Mouse (Mus musculus) ES-CJ7 (cell line): Measurements from ENCODE around the gene Samd4b.

Experiments
- DNase-seq: peaks from one replicate; pipeline ENCODE4 v3.0.0; 2011; ENCODE audit warnings: low read depth, low spot score

Gene Samd4b

GRCm38 (mm10) chr7:28358431-28358830 lies 239.5 kb downstream of the Samd4b start:
- no peak for DNase-seq

GRCm38 (mm10) chr7:28357984-28358383 lies 240.0 kb downstream of the Samd4b start:
- no peak for DNase-seq

- DNase-seq = peak; percentile 55
Observed at GRCm38 (mm10) chr7:28356981-28357380, 241.0 kb downstream of the Samd4b start.

DNA sequence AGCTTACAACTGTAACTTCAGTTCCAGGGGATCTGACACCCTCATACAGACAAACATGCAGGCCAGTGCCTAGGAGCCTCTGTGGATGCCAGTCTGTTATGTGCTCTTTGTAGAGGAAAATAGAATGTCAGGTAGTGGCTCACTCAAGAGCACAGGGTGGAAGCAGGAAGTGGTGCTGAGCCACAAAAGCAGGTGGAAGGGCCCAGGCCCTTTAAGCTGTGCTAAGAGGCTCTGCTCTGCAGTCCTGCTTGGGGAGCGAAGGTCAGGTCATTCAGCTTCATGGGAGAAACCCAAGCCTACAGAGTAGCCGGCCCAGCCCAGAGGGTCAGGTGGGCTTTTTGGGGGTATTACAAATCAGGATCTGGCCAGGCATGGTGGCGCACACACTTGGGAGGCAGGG lies 242.7 kb downstream of the Samd4b start:
- DNase-seq = no peak

DNA sequence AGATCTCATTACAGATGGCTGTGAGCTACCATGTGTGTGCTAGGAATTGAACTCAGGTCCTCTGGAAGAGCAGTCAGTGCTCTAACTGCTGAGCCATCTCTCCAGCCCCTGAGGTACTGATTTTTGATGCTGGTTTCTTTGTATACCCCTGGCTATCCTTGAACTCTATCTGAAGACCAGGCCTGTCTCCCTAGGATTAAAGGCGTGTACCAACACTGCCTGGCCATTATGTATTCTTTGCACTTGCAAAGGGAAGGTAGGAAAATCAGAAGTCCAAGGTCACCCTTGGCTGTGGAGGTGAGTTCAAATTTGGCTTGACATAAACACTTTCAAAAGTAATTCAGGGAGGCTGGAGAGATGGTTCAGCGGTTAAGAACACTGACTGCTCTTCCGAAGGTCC lies 243.3 kb downstream of the Samd4b start:
- peak; percentile 51 for DNase-seq

- DNase-seq = peak; percentile 45
Observed at GRCm38 (mm10) chr7:28354113-28354581, 243.8 kb downstream of the Samd4b start.

- DNase-seq = no peak
Observed at GRCm38 (mm10) chr7:28353267-28353666, 244.7 kb downstream of the Samd4b start.

DNA sequence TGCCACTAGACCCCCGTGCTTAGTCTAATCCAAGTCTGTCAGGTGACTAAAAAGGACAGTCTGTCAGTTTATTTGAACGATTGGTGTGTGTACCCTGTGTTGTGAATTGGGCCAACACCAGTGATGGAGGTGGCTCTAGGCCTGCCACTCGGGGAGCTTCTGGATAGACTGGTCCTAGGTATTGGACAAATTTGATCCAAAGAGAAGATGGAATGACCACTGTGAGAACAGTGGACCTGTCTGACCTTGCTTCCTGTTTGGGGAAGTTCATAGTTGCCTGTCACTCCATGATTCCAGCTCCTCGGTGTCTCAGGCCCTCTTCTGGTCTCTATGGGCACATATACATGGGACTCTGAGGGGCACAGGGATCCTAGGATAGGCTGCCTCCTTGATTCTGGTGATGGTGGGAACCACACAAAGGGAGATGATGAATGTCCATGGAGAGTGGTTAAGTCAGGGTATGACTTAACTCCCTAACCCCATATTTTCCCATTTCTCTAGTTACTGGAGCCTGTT lies 246.2 kb downstream of the Samd4b start:
- peak; percentile 60 for DNase-seq

DNA sequence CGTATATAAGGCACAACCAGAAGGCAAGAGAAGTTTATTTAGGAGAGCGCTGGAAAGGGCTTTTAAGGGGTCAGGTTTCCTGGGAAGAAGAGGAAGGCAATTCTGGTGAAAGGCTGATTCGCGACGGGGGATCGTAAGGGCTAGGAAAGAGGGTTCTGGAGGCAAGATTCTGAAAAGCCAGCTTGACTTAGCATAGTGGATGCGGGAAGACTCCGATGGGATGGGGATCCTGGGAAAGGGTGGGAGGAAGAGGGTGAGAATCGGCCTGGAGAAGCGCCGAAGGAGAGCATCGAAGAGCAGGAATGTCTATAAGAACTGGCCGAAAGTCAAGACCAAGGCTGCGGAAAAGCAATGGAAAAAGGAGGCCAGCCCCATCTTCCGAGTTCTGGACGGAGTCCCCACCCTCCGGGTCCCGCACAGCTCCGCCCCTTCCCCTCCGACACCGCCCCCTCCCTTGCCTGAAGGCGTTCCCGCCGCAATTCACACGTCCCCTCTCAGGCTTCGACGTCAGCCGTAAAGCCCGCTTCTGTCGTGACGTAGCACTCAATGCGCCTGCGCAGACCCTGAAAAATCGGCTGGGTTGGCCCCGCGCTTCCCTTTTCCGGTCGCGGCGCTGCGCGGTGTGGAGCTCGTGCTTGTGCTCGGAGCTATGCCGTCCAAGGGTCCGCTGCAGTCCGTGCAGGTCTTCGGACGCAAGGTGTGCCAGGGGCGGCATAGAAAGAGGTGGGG lies 247.6 kb downstream of the Samd4b start, which contains the start of gene Rps16:
Gene Rps16 (plus strand): TSS at position 498 of the 729 bp plus-strand sequence.
- peak; percentile 98 for DNase-seq
